Mouse (Mus musculus) heart, embryonic 13.5 days (tissue): ENCODE data around the gene Plvap. TPM values are rescaled to one million over a fixed set of nuclear protein-coding genes. Genes with fewer than 3 reads are reported as not detected.

Experiments used
- ATAC-seq: fragments of 200-750 bp; cut with Nextera tagmentation; 2 replicates; pipeline ENCODE4 v1.8.0; 2017; ENCODE audit warnings: moderate TSS enrichment; ENCODE audit not compliant: insufficient number of reproducible peaks, low FRiP score, low TSS enrichment; ENCODE audit errors: extremely low read depth
- H3K27ac ChIP-seq: fragments of 300-500 bp; sonication (generic); replicated peaks from 2 replicates; pipeline ENCODE4 v1.5.1; 2015; ENCODE audit warnings: moderate library complexity, mild to moderate bottlenecking, inconsistent platforms
- H3K27me3 ChIP-seq: fragments of 300-500 bp; sonication (generic); replicated peaks from 2 replicates; pipeline ENCODE4 v1.6.1; 2015; ENCODE audit warnings: mild to moderate bottlenecking, inconsistent platforms
- H3K36me3 ChIP-seq: fragments of 300-500 bp; sonication (generic); 2 replicates; pipeline ENCODE4 v1.6.1; 2015; ENCODE audit warnings: mild to moderate bottlenecking, inconsistent platforms
- H3K4me1 ChIP-seq: fragments of 300-500 bp; sonication (generic); 2 replicates; pipeline ENCODE4 v1.6.1; 2015; ENCODE audit warnings: inconsistent platforms
- H3K4me2 ChIP-seq: fragments of 300-500 bp; sonication (generic); 2 replicates; pipeline ENCODE4 v1.6.1; 2015; ENCODE audit warnings: inconsistent platforms, mild to moderate bottlenecking, moderate library complexity
- H3K4me3 ChIP-seq: fragments of 300-500 bp; sonication (generic); 2 replicates; pipeline ENCODE4 v1.5.1; 2015; ENCODE audit warnings: moderate library complexity, mild to moderate bottlenecking, inconsistent platforms
- H3K9ac ChIP-seq: fragments of 300-500 bp; sonication (generic); 2 replicates; pipeline ENCODE4 v1.6.1; 2015; ENCODE audit warnings: inconsistent platforms, mild to moderate bottlenecking, moderate library complexity
- H3K9me3 ChIP-seq: fragments of 300-500 bp; sonication (generic); 2 replicates; pipeline ENCODE4 v1.6.1; 2016; ENCODE audit warnings: inconsistent platforms
- WGBS: fragments of 180-500 bp; shearing (Covaris S2); methylation state at CpG from one replicate; pipeline ENCODE4 v1.1.7; 2015; ENCODE audit warnings: mixed read lengths; 5-methylcytosine and 5-hydroxymethylcytosine counted together
- polyA plus RNA-seq: library from polyadenylated mRNA; unstranded; fragments of >200 nt; fragmentation: Nextera tagmentation; extraction: Ambion mirVana; gene quantifications from 2 replicates; pipeline ENCODE4 v1.2.1, GENCODE M21; 2015

The Plvap gene
- polyA plus RNA-seq, 1 experiment from 2014 or later, result 135 TPM

- Histone ChIP-seq H3K9me3 (no peaks in the 10 kb centered on the region), H3K4me1 (peaks cover 23% of the 10 kb centered on the region), H3K4me3 (no peak overlapping the region), H3K9ac (no peak overlapping the region), H3K27me3 (peaks cover 51% of the 10 kb centered on the region), H3K4me2 (no peak overlapping the region), H3K27ac (no peak overlapping the region), H3K36me3 (no peaks in the 10 kb centered on the region)
- no peak for ATAC-seq
- 86% methylated on average over 4 of the region's 4 CpGs for WGBS
Observed at GRCm38 (mm10) chr8:71504349-71504748, 7.2 kb downstream of the Plvap start.

DNA sequence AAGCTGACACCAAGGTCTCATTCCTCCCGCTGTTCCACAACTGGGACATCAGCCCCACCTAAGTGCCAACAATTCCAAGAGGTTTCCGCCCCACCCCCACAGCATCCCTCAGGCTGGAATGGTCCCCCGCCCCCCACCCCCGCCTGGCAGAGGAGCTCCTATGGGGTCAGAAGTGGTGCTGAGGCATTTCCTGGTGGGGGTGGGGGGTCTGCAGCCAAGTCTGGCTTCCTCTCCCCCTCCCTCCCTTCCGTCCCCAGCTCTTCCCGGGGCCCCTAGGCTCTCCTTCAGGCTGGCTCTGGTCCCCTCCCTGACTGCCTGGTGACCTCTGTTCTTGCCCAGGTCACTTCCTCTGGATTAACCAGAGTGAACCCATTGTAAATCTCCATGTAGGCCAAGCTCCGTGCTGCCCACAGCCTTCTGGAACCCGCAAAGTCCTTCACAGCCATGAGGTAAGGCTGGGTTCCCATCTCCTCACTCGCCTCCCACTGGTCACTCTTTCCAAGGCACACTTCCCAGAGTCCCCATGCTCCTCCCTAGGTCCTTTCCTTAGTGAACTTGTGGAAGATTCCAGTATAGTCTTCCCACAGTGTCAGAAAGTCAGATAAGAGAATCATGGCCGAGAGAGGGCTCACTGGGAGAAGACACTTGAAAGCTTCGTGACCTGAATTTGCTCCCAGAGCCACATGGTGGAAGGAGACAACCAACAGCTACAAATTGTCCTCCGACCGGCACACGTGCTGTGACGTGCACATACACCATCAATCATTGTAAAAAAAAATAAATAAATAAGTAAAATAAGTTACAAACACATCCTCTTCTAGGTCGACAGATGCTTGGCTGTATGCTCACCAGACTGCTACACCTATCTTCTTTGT, 12.5 kb downstream of the Plvap start:
- no peaks in the 10 kb centered on the region for H3K27me3 ChIP-seq
- H3K36me3 ChIP-seq, result peaks cover 10% of the 10 kb centered on the region
- peak overlapping the region; percentile 33 for H3K4me2 ChIP-seq
- no peaks in the 10 kb centered on the region for H3K9me3 ChIP-seq
- 26% methylated on average over 16 of the region's 16 CpGs for WGBS
- no peak overlapping the region for H3K4me3 ChIP-seq
- no peak for ATAC-seq
- H3K9ac ChIP-seq, result peak overlapping the region; percentile 51; the same call in 1 of the 2 replicates
- H3K4me1 ChIP-seq, result peaks cover 48% of the 10 kb centered on the region
- H3K27ac ChIP-seq, result peak overlapping the region; percentile 81

DNA sequence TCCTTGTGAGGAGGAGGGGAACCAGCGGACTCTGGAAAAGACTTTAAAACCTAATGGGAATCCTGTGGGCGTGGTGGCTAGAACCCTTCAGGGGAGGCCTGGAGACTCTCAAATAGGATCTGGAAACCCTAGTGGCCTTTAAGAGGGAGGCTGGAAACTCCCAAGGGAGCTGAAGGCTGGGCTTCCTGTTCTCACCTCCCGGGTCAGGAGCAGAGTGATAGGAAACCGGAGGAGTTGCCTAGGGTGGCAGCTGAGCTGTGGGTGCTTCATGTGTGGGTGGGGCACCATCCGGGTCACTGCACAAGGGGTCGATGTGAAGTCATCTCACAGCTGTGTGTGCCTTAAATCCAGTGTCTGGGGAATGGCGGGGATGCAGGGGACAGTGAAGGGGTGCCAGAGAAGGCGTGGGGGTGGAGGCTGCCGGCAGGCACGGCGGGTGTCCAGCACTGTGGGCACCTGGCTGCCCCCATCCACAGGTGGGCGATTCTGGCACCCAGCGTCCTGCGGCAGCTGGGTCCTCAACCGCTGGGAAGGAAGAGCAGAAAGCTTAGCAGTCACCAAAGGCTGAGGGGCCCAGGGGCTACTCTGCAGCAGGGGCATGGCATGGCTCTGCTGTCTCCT, 13.6 kb downstream of the Plvap start:
- ATAC-seq, result no peak
- peaks cover 18% of the 10 kb centered on the region for H3K36me3 ChIP-seq
- H3K4me3 ChIP-seq, result no peak overlapping the region
- H3K27me3 ChIP-seq, result no peaks in the 10 kb centered on the region
- peaks cover 48% of the 10 kb centered on the region for H3K4me1 ChIP-seq
- H3K9ac ChIP-seq, result peak overlapping the region; percentile 51
- WGBS, result 14% methylated on average over 15 of the region's 15 CpGs
- H3K27ac ChIP-seq, result peak overlapping the region; percentile 81
- peak overlapping the region; percentile 33 for H3K4me2 ChIP-seq
- H3K9me3 ChIP-seq, result no peaks in the 10 kb centered on the region

GRCm38 (mm10) chr8:71497077-71497645, 14.4 kb downstream of the Plvap start:
- peak overlapping the region; percentile 81 for H3K27ac ChIP-seq
- ATAC-seq, result no peak
- H3K4me2 ChIP-seq, result no peak overlapping the region
- peaks cover 48% of the 10 kb centered on the region for H3K4me1 ChIP-seq
- H3K27me3 ChIP-seq, result no peaks in the 10 kb centered on the region
- 78% methylated on average over 1 of the region's 1 CpGs for WGBS
- H3K9me3 ChIP-seq, result no peaks in the 10 kb centered on the region
- no peak overlapping the region for H3K4me3 ChIP-seq
- H3K36me3 ChIP-seq, result peaks cover 27% of the 10 kb centered on the region
- H3K9ac ChIP-seq, result no peak overlapping the region; the same call in 1 of the 2 replicates

- Histone ChIP-seq H3K9me3 (no peaks in the 10 kb centered on the region), H3K9ac (peak overlapping the region; percentile 56; the same call in 1 of the 2 replicates), H3K27ac (peak overlapping the region; percentile 81), H3K27me3 (no peaks in the 10 kb centered on the region), H3K4me2 (no peak overlapping the region), H3K36me3 (peaks cover 33% of the 10 kb centered on the region), H3K4me3 (no peak overlapping the region), H3K4me1 (peaks cover 48% of the 10 kb centered on the region)
- ATAC-seq, result peak; percentile 17; the same call in 1 of the 2 replicates
- 27% methylated on average over 11 of the region's 11 CpGs for WGBS
Observed at GRCm38 (mm10) chr8:71496481-71496880, 15.1 kb downstream of the Plvap start.

DNA sequence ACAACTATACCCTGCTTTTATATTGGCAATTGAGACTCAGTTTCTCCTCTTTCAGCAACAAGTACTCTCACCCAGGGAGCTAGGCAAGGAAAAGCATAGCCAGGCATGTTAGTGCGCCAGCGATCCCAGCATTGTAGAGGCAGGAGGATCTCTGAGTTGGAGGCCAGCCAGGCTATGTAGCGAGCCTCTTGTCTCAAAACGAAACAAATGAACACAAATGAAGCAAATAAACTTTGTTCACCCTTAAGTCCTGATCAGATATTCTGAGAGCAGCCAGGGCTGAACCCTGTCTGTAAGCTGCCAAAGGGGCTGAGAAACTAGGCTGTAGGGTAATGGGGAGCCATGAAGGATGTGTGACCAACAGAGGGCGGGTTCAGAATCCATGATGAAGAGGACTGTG, 15.7 kb downstream of the Plvap start:
- WGBS, result 79% methylated on average over 5 of the region's 5 CpGs
- H3K27ac ChIP-seq, result peak overlapping the region; percentile 81
- peak overlapping the region; percentile 28; the same call in 1 of the 2 replicates for H3K9ac ChIP-seq
- no peak overlapping the region for H3K4me2 ChIP-seq
- peaks cover 48% of the 10 kb centered on the region for H3K4me1 ChIP-seq
- no peaks in the 10 kb centered on the region for H3K27me3 ChIP-seq
- H3K36me3 ChIP-seq, result peaks cover 40% of the 10 kb centered on the region
- H3K4me3 ChIP-seq, result no peak overlapping the region
- H3K9me3 ChIP-seq, result no peaks in the 10 kb centered on the region
- ATAC-seq, result no peak

DNA sequence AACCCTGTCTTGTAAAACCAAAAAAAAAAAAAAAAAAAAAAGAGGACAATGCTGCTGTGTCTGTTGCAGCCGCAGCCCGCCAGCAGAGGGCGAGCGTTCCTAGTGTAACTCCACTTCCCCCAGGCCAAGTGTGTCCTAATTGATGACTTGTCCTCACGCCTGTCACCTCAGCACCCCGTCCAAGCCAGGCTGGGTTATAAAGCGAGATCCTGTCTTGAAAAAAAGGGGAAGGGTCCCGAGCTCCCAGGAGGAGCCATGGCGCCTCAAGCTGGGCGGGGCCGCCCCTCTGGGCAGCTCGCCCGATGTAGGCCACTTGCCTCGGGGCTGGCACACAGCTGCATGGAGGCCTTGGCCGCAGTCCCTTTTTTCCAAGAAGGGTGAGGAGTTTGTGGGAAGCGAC, 16.5 kb downstream of the Plvap start:
- Histone ChIP-seq H3K4me3 (no peak overlapping the region), H3K27ac (peak overlapping the region; percentile 81), H3K9ac (peak overlapping the region; percentile 28; the same call in 1 of the 2 replicates), H3K27me3 (no peaks in the 10 kb centered on the region), H3K9me3 (no peaks in the 10 kb centered on the region), H3K36me3 (peaks cover 47% of the 10 kb centered on the region), H3K4me2 (peak overlapping the region; percentile 27), H3K4me1 (peaks cover 50% of the 10 kb centered on the region)
- ATAC-seq, result no peak
- WGBS, result 28% methylated on average over 16 of the region's 16 CpGs

DNA sequence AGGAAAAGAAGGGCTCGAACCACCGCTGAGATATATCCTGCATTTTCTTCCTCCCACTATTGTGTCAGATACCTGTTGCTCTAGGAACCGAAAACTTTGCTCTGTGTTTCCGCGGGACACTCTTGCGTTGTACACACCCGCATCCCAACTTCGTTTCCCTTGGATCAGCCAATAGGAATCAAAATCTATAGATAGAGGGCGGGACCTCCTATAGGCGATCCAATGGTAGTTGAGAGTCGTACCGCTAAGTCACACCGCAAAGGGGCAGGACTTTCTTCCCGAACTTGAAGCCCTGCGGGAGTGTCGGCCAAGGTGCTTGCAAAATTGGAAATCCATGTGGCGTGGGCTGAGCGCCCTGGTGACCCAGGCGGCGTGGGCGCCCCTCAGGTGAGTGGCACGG, 23.1 kb downstream of the Plvap start:
- WGBS, result under 1% methylated on average over 22 of the region's 22 CpGs
- Histone ChIP-seq H3K4me3 (peak overlapping the region; percentile 79), H3K27me3 (no peaks in the 10 kb centered on the region), H3K9me3 (no peaks in the 10 kb centered on the region), H3K4me1 (peaks cover 25% of the 10 kb centered on the region), H3K9ac (peak overlapping the region; percentile 91), H3K4me2 (peak overlapping the region; percentile 99), H3K36me3 (peaks cover 37% of the 10 kb centered on the region), H3K27ac (peak overlapping the region; percentile 92)
- peak; percentile 74 for ATAC-seq

GRCm38 (mm10) chr8:71487691-71488445, 23.7 kb downstream of the Plvap start, which contains the start of gene Gtpbp3:
Gene Gtpbp3 (plus strand): TSS chr8:71488103.
- no peak for ATAC-seq
- peaks cover 6% of the 10 kb centered on the region; the same call in 1 of the 2 replicates for H3K27me3 ChIP-seq
- H3K4me2 ChIP-seq, result peak within 1 kb of the TSS; percentile 99
- H3K4me3 ChIP-seq, result peak within 1 kb of the TSS; percentile 79
- peak within 1 kb of the TSS; percentile 91 for H3K9ac ChIP-seq
- peaks cover 33% of the 10 kb centered on the region for H3K36me3 ChIP-seq
- H3K27ac ChIP-seq, result peak within 1 kb of the TSS; percentile 92
- H3K4me1 ChIP-seq, result peaks cover 25% of the 10 kb centered on the region
- WGBS, result 1% methylated on average over 33 of the region's 33 CpGs
- H3K9me3 ChIP-seq, result no peaks in the 10 kb centered on the region

DNA sequence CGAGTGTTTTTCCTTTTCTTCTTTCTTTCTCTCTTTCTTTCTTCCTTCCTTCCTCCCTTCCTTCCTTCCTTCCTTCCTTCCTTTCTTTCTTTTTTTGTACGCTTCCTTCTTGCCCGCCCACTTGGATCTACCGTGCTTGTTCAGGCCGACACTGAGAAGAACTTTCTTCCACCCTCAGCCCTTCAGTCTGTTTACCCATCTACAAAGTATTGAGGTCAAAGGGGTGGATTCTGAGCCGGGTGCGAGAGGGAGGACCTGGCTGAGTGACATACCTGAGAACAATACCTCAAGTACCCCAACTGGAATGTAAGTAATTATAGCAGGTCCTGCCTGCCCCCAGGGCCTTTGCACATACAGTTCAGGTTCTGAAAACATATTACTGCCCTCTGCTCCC, 25.4 kb downstream of the Plvap start:
- no peak for ATAC-seq
- 0 out of 2 replicates have a peak overlapping the region, but pooled peaks have one; percentile 22 for H3K27ac ChIP-seq
- peaks cover 25% of the 10 kb centered on the region for H3K4me1 ChIP-seq
- peak overlapping the region; percentile 88 for H3K9ac ChIP-seq
- 24% methylated on average over 7 of the region's 7 CpGs for WGBS
- H3K4me3 ChIP-seq, result peak overlapping the region; percentile 76
- no peaks in the 10 kb centered on the region for H3K9me3 ChIP-seq
- H3K27me3 ChIP-seq, result peaks cover 21% of the 10 kb centered on the region
- peak overlapping the region; percentile 92 for H3K4me2 ChIP-seq
- peaks cover 24% of the 10 kb centered on the region for H3K36me3 ChIP-seq
